Mouse (Mus musculus) small intestine, adult 2 months (tissue): ENCODE measurements around the gene Arl15. TPM values are rescaled to one million over a fixed set of nuclear protein-coding genes. Genes with fewer than 3 reads are reported as not detected.

Source experiments
- H3K27ac ChIP-seq: fragments of 200-500 bp; 2 replicates; pipeline ENCODE4 v1.5.1; 2012; ENCODE audit warnings: low read depth, low read length, control low read depth, inconsistent platforms; ENCODE audit not compliant: insufficient read depth
- H3K27me3 ChIP-seq: fragments of 200-500 bp; 2 replicates; pipeline ENCODE4 v1.6.1; 2012; ENCODE audit warnings: mild to moderate bottlenecking, moderate library complexity, low read length, inconsistent platforms; ENCODE audit not compliant: control insufficient read depth, insufficient read depth
- H3K36me3 ChIP-seq: fragments of 200-500 bp; 2 replicates; pipeline ENCODE4 v1.6.1; 2012; ENCODE audit warnings: mild to moderate bottlenecking, low read length, control low read depth, inconsistent platforms; ENCODE audit not compliant: control insufficient read depth, insufficient read depth
- H3K4me1 ChIP-seq: fragments of 200-500 bp; 2 replicates; pipeline ENCODE4 v1.6.1; 2012; ENCODE audit warnings: low read length, inconsistent platforms, mixed read lengths; ENCODE audit not compliant: control insufficient read depth, insufficient read depth, insufficient read length
- H3K4me3 ChIP-seq: fragments of 200-500 bp; 2 replicates; pipeline ENCODE4 v1.5.1; 2012; ENCODE audit warnings: low read depth, mild to moderate bottlenecking, control low read depth, inconsistent platforms, low read length, moderate library complexity
- CTCF ChIP-seq: fragments of 200-500 bp; IDR thresholded peaks from 2 replicates; pipeline ENCODE4 v1.5.1; 2012; ENCODE audit warnings: low read depth, mild to moderate bottlenecking, control low read depth, inconsistent platforms, low read length, moderate library complexity, mixed read lengths; ENCODE audit not compliant: insufficient replicate concordance, insufficient read length; ENCODE audit errors: extremely low read depth
- POLR2A ChIP-seq: fragments of 200-500 bp; IDR thresholded peaks from 2 replicates; pipeline ENCODE4 v1.6.1; 2012; ENCODE audit warnings: low read depth, mild to moderate bottlenecking, control low read depth, inconsistent platforms, low read length, moderate library complexity
- WGBS: fragments of 180-500 bp; shearing (Covaris S2); methylation state at CpG from one replicate; pipeline ENCODE4 v1.1.7; 2018; 5-methylcytosine and 5-hydroxymethylcytosine counted together
- polyA plus RNA-seq: library from polyadenylated mRNA; depleted of rRNA; stranded (reverse); fragments of >200 nt; gene quantifications from 2 replicates; pipeline ENCODE4 v1.2.3, GENCODE M21; 2012

Gene Arl15
- polyA plus RNA-seq, 1 experiment: 2.0 TPM

DNA sequence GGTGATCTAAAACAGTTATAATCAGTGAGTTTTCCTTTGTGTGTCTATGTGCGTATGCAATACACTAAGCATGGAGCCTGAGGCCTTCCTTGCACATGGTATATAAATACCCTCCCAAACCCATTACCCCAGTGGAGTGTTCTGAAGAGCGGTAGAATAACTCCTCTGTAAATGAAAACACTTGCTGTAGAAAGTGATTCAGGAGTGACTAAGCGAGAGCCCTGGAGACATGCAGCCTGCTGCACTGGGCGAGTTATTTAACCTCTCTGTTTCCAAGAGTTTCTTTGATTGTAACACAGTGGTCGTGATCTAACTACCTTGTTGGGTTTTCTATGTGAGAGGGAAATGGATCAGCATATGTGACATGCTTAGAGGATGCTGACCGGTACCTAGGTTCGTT, 266.9 kb downstream of the Arl15 start:
- H3K4me3 ChIP-seq: no peak overlapping the region

DNA sequence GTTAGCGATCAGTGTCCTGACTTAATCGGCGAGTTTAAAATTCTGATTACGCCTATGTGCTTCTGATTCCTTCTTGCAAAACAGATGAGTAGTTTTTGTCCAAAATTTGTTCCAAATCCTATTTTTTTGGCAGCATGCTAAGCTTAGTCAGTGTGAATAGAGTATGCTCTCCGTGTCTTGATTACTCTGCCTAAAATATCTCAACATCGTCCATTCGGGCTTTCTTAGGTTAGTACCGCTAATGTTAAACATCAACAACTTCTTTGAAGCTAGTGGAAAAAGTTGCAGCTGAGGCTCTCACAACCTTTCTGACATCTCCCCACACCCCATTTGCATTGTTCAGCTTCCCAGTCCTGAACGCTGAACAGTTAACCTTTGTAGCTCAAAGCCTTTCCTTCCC, 269.8 kb downstream of the Arl15 start:
- Histone ChIP-seq H3K27ac (no peak overlapping the region), H3K36me3 (no peaks in the 10 kb centered on the region)
- WGBS: 89% methylated on average over 9 of the region's 9 CpGs

More for the DNA sequence above, 266.9 kb downstream of the Arl15 start:
- whole genome bisulfite sequencing: 95% methylated on average over 7 of the region's 7 CpGs
- no peak overlapping the region for H3K27ac ChIP-seq
- H3K4me1 ChIP-seq: no peaks in the 10 kb centered on the region
- H3K27me3 ChIP-seq: no peaks in the 10 kb centered on the region
- H3K36me3 ChIP-seq: no peaks in the 10 kb centered on the region
- no peak for TF ChIP-seq POLR2A
- no peak for TF ChIP-seq CTCF

DNA sequence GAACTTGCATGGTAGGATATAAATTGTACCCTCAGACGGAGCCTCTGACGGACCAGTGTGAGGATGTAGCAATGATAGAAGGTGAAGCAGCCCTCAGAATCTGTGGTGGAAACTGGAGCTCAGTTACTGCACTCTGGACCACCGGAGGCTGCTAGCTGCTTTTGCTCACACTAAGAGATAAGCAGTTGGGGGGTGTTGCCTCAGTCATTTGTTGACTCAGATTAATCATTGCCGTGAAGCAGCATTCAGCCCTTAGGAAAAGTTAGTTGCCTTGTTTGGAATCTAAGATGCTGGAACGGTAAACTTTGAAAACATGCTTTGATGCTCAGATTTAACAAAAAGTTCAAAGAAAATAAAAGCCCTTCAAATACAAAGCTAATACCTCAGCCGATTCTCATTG, 270.7 kb downstream of the Arl15 start:
- WGBS: 44% methylated on average over 6 of the region's 6 CpGs
- H3K4me3 ChIP-seq: no peak overlapping the region
- TF ChIP-seq CTCF: no peak
- TF ChIP-seq POLR2A: no peak
- no peak overlapping the region for H3K27ac ChIP-seq
- H3K27me3 ChIP-seq: no peaks in the 10 kb centered on the region
- no peaks in the 10 kb centered on the region for H3K4me1 ChIP-seq
- H3K36me3 ChIP-seq: no peaks in the 10 kb centered on the region

More for the DNA sequence above, 269.8 kb downstream of the Arl15 start:
- TF ChIP-seq POLR2A (no peak), CTCF (no peak)
- Histone ChIP-seq H3K27me3 (no peaks in the 10 kb centered on the region), H3K4me1 (no peaks in the 10 kb centered on the region), H3K4me3 (no peak overlapping the region)

DNA sequence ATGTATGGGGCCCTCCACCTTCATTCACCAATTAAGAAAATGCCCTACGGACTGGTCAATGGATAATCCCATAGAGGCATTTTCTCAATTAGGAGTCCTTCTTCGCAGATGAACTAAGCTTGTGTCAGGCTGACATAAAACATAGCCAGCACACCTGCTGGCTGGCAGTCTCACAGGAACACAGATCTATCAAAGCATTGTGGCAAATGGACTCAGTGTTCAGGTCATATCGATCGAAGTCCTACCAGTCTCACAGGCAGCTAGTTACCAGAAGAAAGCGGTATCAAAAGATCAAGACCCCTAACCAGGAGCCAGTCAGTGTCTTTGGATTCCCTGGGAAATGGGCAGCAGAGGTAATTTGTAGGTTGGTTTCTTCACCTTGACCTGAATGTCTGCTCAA, 274.1 kb downstream of the Arl15 start:
- Histone ChIP-seq H3K27ac (no peak overlapping the region), H3K4me1 (no peaks in the 10 kb centered on the region), H3K27me3 (no peaks in the 10 kb centered on the region), H3K36me3 (no peaks in the 10 kb centered on the region), H3K4me3 (no peak overlapping the region)
- WGBS: 95% methylated on average over 5 of the region's 5 CpGs
- no peak for TF ChIP-seq CTCF
- no peak for TF ChIP-seq POLR2A

DNA sequence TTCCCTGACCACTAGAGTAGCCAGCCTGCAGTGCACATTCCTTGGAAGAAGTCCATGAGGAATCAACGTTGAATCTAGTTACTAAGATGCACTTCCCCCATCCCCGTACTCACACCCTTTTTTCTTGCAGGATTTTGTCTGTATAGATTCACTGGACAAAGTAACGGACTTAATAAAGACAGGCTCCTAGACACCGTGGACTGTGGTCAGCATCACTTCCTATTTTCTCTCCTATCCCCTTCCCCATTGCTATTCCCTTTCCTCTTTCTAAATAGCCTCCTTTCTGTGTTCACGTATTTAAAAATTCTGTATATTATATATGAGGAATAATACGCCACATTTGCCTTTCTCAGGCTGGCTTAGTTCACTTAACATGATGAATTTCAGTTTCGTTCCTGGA, 277.1 kb downstream of the Arl15 start:
- no peaks in the 10 kb centered on the region for H3K36me3 ChIP-seq
- 88% methylated on average over 7 of the region's 7 CpGs for WGBS
- H3K4me3 ChIP-seq: no peak overlapping the region
- no peaks in the 10 kb centered on the region for H3K4me1 ChIP-seq
- H3K27me3 ChIP-seq: no peaks in the 10 kb centered on the region
- no peak for TF ChIP-seq CTCF
- no peak for TF ChIP-seq POLR2A
- no peak overlapping the region for H3K27ac ChIP-seq

DNA sequence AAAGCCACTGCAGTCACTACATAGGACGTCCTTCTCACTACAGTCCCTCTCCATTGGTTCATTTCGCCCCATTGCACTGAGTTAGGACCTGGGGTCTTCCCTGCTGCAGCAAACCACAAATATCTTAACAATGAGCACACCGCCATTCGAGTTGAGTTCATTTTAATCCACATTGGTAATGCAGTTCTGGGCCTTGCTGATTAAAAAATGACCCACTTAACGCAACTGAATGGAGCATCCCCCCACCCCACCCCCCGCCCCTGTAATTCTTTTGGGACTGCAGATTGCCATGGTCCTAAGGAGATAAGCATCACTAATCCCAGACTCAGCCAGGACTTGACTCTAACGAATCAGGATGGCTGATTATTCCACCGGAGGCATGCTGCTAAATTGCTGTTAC, 280.2 kb downstream of the Arl15 start:
- TF ChIP-seq POLR2A: no peak
- TF ChIP-seq CTCF: no peak

DNA sequence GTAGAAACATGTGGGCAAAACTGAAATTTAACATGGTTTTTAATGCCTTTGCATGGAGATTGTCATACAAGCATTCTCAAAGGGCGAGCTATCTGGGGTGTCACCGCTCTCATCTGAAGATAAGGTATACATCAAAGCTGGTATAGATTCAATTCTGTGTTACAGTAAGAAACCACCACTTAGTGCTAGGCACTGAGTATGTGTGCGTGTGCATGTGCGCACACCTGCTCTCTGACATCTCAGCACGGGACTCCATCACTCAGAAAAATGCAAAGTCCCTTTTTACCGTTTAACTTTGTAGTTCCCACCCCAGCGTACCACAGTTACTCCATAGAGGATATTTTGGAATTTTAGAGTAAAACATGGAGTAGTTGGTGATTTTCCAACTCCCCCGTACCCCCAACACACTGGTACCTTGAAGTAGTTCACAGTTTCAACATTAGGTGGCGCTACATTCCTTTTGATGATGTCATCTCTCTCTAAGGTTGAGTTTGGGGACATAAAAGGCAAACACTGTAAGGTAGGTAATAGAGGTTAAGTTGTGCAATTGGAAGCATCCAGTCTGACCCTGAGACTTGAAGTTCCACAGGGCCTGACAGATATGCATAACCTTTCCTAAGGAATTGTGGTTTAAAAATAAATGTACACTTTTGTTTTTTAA, 281.5 kb downstream of the Arl15 start:
- WGBS: 71% methylated on average over 9 of the region's 9 CpGs
- Histone ChIP-seq H3K4me3 (no peak overlapping the region), H3K27me3 (no peaks in the 10 kb centered on the region), H3K27ac (no peak overlapping the region), H3K36me3 (no peaks in the 10 kb centered on the region), H3K4me1 (no peaks in the 10 kb centered on the region)
- TF ChIP-seq CTCF: no peak
- no peak for TF ChIP-seq POLR2A

More for the DNA sequence above, 280.2 kb downstream of the Arl15 start:
- H3K4me1 ChIP-seq: no peaks in the 10 kb centered on the region
- H3K4me3 ChIP-seq: no peak overlapping the region
- H3K27ac ChIP-seq: no peak overlapping the region
- H3K36me3 ChIP-seq: no peaks in the 10 kb centered on the region
- WGBS: 72% methylated on average over 8 of the region's 8 CpGs
- H3K27me3 ChIP-seq: no peaks in the 10 kb centered on the region
